In genomic region chr14:77343662-77344340, GRCm38 (mm10) we compare ENCODE assay signal across 8 mouse cellular contexts.
DNase-seq lines count a peak whose midpoint lies in the region; ATAC-seq and TF ChIP-seq lines count a peak whose summit lies in the region.

No protein-coding gene starts in this region.

- TF ChIP-seq CTCF in lung, postnatal 0 days (IDR thresholded peaks at IDR 0.05), result no peak

- no peak for TF ChIP-seq EP300 in lung, postnatal 0 days (IDR thresholded peaks at IDR 0.05)

- no peaks in the 10 kb centered on the region for H3K36me3 ChIP-seq in embryonic facial prominence, embryonic 15.5 days
- H3K36me3 ChIP-seq in embryonic facial prominence, embryonic 10.5 days (replicated peaks), result no peaks in the 10 kb centered on the region
- no peaks in the 10 kb centered on the region for H3K36me3 ChIP-seq in heart, embryonic 15.5 days
- H3K36me3 ChIP-seq in lung, postnatal 0 days (ENCODE audit: insufficient read depth, low read length), result no peaks in the 10 kb centered on the region

- H3K9ac ChIP-seq in embryonic facial prominence, embryonic 15.5 days, result no peak overlapping the region
- H3K9ac ChIP-seq in heart, embryonic 15.5 days, result no peak overlapping the region
- no peak overlapping the region for H3K9ac ChIP-seq in lung, postnatal 0 days (replicated peaks; ENCODE audit: low read depth)

- no peak overlapping the region for H3K4me2 ChIP-seq in embryonic facial prominence, embryonic 15.5 days (replicated peaks)
- H3K4me2 ChIP-seq in heart, embryonic 15.5 days, result peak overlapping the region; percentile 17
- peak overlapping the region; percentile 5; the same call in 1 of the 2 replicates for H3K4me2 ChIP-seq in lung, postnatal 0 days (replicated peaks; ENCODE audit: low read depth, low read length)

- no peaks in the 10 kb centered on the region for H3K27me3 ChIP-seq in embryonic facial prominence, embryonic 15.5 days
- H3K27me3 ChIP-seq in embryonic facial prominence, embryonic 10.5 days (replicated peaks; ENCODE audit: low read depth, poor library complexity, severe bottlenecking), result no peaks in the 10 kb centered on the region
- no peaks in the 10 kb centered on the region for H3K27me3 ChIP-seq in heart, embryonic 15.5 days
- no peaks in the 10 kb centered on the region for H3K27me3 ChIP-seq in lung, postnatal 0 days (replicated peaks; ENCODE audit: insufficient read depth, low read length)

- 65% methylated on average over 11 of the region's 11 CpGs for WGBS in embryonic facial prominence, embryonic 15.5 days
- WGBS in embryonic facial prominence, embryonic 10.5 days, result 67% methylated on average over 11 of the region's 11 CpGs
- WGBS in heart, embryonic 15.5 days, result 45% methylated on average over 11 of the region's 11 CpGs
- 41% methylated on average over 11 of the region's 11 CpGs for WGBS in lung, postnatal 0 days

- no peaks in the 10 kb centered on the region for H3K9me3 ChIP-seq in embryonic facial prominence, embryonic 15.5 days (replicated peaks)
- no peaks in the 10 kb centered on the region for H3K9me3 ChIP-seq in embryonic facial prominence, embryonic 10.5 days
- no peaks in the 10 kb centered on the region for H3K9me3 ChIP-seq in heart, embryonic 15.5 days (replicated peaks)
- H3K9me3 ChIP-seq in lung, postnatal 0 days (ENCODE audit: low read length), result no peaks in the 10 kb centered on the region

- H3K27ac ChIP-seq in embryonic facial prominence, embryonic 15.5 days (replicated peaks), result peak overlapping the region; percentile 7; the same call in 1 of the 2 replicates
- H3K27ac ChIP-seq in embryonic facial prominence, embryonic 10.5 days (replicated peaks), result no peak overlapping the region
- no peak overlapping the region for H3K27ac ChIP-seq in heart, embryonic 15.5 days
- no peak overlapping the region for H3K27ac ChIP-seq in lung, postnatal 0 days (ENCODE audit: low read length)

- no peak for DNase-seq in embryonic facial prominence, embryonic 10.5 days (ENCODE audit: low spot score)
- peak; percentile 16 for DNase-seq in 416B (ENCODE audit: low read depth)
- peak; percentile 52 for DNase-seq in lung, postnatal 0 days (ENCODE audit: low spot score)
- DNase-seq in c-Kit-positive CD71-positive TER-119-positive erythroid progenitor cells, embryonic 14.5 days (ENCODE audit: low spot score), result no peak
- DNase-seq in spleen, adult 12 weeks (ENCODE audit: low spot score), result no peak
- DNase-seq in cerebellum, adult 9-10 months, result no peak

- H3K4me3 ChIP-seq in embryonic facial prominence, embryonic 15.5 days (replicated peaks), result no peak overlapping the region
- H3K4me3 ChIP-seq in embryonic facial prominence, embryonic 10.5 days, result no peak overlapping the region
- no peak overlapping the region for H3K4me3 ChIP-seq in heart, embryonic 15.5 days
- H3K4me3 ChIP-seq in lung, postnatal 0 days (ENCODE audit: low read depth, low read length), result no peak overlapping the region

- H3K4me1 ChIP-seq in embryonic facial prominence, embryonic 15.5 days, result no peaks in the 10 kb centered on the region
- H3K4me1 ChIP-seq in embryonic facial prominence, embryonic 10.5 days, result 0 out of 2 replicates have a peak, but pooled peaks cover 4% of the 10 kb centered on the region
- peaks cover 6% of the 10 kb centered on the region; the same call in 1 of the 2 replicates for H3K4me1 ChIP-seq in heart, embryonic 15.5 days (replicated peaks)
- no peaks in the 10 kb centered on the region for H3K4me1 ChIP-seq in lung, postnatal 0 days (ENCODE audit: insufficient read depth, low read depth, low read length)

- ATAC-seq in embryonic facial prominence, embryonic 15.5 days (ENCODE audit: insufficient number of reproducible peaks, low FRiP score, low TSS enrichment, low read depth), result no peak
- ATAC-seq in heart, embryonic 15.5 days (replicated peaks; ENCODE audit: insufficient number of reproducible peaks, insufficient read depth, low FRiP score, low read depth), result no peak
- peak; percentile 63 for ATAC-seq in lung, postnatal 0 days

Comparison
In these comparisons a context has a peak if more than half of its experiments do, and no peak if none do; other contexts are left out.
1. DNase-seq: peak in 416B (single experiment) and lung, postnatal 0 days (single experiment); none in embryonic facial prominence, embryonic 10.5 days (single experiment), c-Kit-positive CD71-positive TER-119-positive erythroid progenitor cells, embryonic 14.5 days (single experiment), spleen, adult 12 weeks (single experiment) and cerebellum, adult 9-10 months (single experiment).